Mouse (Mus musculus) intestine, postnatal 0 days (tissue): ENCODE measurements at regions not wholly inside any gene's neighbourhood (a gene's known extent, or its start where the extent isn't known, plus 50 kb on each side); places are given as distances from the start of the nearest gene placed in this dataset.

Source experiments
- ATAC-seq: fragments of 200-750 bp; cut with Nextera tagmentation; 2 replicates; pipeline ENCODE4 v1.8.0; 2017; ENCODE audit warnings: mild to moderate bottlenecking, moderate TSS enrichment, moderate library complexity
- H3K27ac ChIP-seq: fragments of 300-500 bp; sonication (generic); 2 replicates; pipeline ENCODE4 v1.5.1; 2014; ENCODE audit warnings: mild to moderate bottlenecking, low read depth, low read length, moderate library complexity
- H3K27me3 ChIP-seq: fragments of 300-500 bp; sonication (generic); replicated peaks from 2 replicates; pipeline ENCODE4 v1.6.1; 2014; ENCODE audit warnings: low read length, mixed read lengths; ENCODE audit not compliant: control insufficient read depth, insufficient read depth
- H3K36me3 ChIP-seq: fragments of 300-500 bp; sonication (generic); 2 replicates; pipeline ENCODE4 v1.6.1; 2014; ENCODE audit warnings: mild to moderate bottlenecking, moderate library complexity; ENCODE audit not compliant: control insufficient read depth, insufficient read depth
- H3K4me1 ChIP-seq: fragments of 300-500 bp; sonication (generic); replicated peaks from 2 replicates; pipeline ENCODE4 v1.6.1; 2014; ENCODE audit warnings: antibody characterized with exemption, low read length, mixed read lengths; ENCODE audit not compliant: control insufficient read depth, insufficient read depth
- H3K4me2 ChIP-seq: fragments of 300-500 bp; sonication (generic); replicated peaks from 2 replicates; pipeline ENCODE4 v1.6.1; 2014; ENCODE audit warnings: low read depth, mild to moderate bottlenecking, moderate library complexity
- H3K4me3 ChIP-seq: fragments of 300-500 bp; sonication (generic); 2 replicates; pipeline ENCODE4 v1.5.1; 2014; ENCODE audit warnings: low read depth, low read length
- H3K9ac ChIP-seq: fragments of 300-500 bp; sonication (generic); 2 replicates; pipeline ENCODE4 v1.6.1; 2014; ENCODE audit warnings: mild to moderate bottlenecking, low read depth, low read length
- H3K9me3 ChIP-seq: fragments of 300-500 bp; sonication (generic); 2 replicates; pipeline ENCODE4 v1.6.1; 2016; ENCODE audit warnings: mixed run types; ENCODE audit not compliant: control insufficient read depth
- CTCF ChIP-seq: sonication (generic); IDR thresholded peaks from 2 replicates; pipeline ENCODE4 v1.5.1; 2016; ENCODE audit warnings: low read depth, mild to moderate bottlenecking, control low read depth, antibody characterized with exemption, moderate library complexity
- WGBS: fragments of 180-500 bp; shearing (Covaris S2); extraction: QIAGEN DNeasy Blood & Tissue Kit; methylation state at CpG from one replicate; pipeline ENCODE4 v1.1.7; 2014; 5-methylcytosine and 5-hydroxymethylcytosine counted together

- H3K27me3 ChIP-seq = no peaks in the 10 kb centered on the region
- no peaks in the 10 kb centered on the region for H3K4me1 ChIP-seq
- H3K27ac ChIP-seq = no peak overlapping the region
- no peaks in the 10 kb centered on the region for H3K36me3 ChIP-seq
- H3K4me3 ChIP-seq = no peak overlapping the region
- ATAC-seq = no peak
- no peak for TF ChIP-seq CTCF
- H3K9ac ChIP-seq = no peak overlapping the region
- no peaks in the 10 kb centered on the region for H3K9me3 ChIP-seq
- no peak overlapping the region for H3K4me2 ChIP-seq
Observed at GRCm38 (mm10) chr15:90365656-90366055, 141.5 kb downstream of the Alg10b start.

DNA sequence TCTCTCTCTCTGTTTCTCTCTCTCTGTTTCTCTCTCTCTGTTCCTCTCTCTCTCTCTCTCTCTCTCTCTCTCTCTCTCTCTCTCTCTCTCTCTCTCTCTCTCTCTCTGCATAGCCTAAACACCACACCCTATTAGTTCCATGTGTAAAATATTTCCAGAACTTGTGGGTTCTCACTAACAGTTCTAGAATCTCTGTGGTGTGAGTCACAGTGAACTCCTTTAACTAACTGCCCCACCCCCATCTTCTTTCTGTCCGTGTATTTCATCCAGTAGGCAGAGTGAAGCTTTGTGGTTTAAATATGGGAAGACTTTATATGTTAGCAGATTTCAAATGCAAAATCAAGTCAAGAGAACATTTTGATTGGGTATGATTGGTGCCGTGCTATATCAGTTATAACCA is 153.8 kb downstream of the Alg10b start:
- TF ChIP-seq CTCF = no peak
- no peaks in the 10 kb centered on the region for H3K4me1 ChIP-seq
- H3K4me3 ChIP-seq = no peak overlapping the region
- H3K9me3 ChIP-seq = no peaks in the 10 kb centered on the region
- no peak overlapping the region for H3K4me2 ChIP-seq
- H3K27me3 ChIP-seq = no peaks in the 10 kb centered on the region
- no peak for ATAC-seq
- no peak overlapping the region for H3K9ac ChIP-seq
- 89% methylated on average over 2 of the region's 2 CpGs for WGBS
- H3K27ac ChIP-seq = no peak overlapping the region
- no peaks in the 10 kb centered on the region for H3K36me3 ChIP-seq

- TF ChIP-seq CTCF = no peak
- Histone ChIP-seq H3K4me3 (no peak overlapping the region), H3K27me3 (no peaks in the 10 kb centered on the region), H3K4me2 (no peak overlapping the region), H3K4me1 (no peaks in the 10 kb centered on the region), H3K36me3 (no peaks in the 10 kb centered on the region), H3K9ac (no peak overlapping the region), H3K9me3 (no peaks in the 10 kb centered on the region), H3K27ac (no peak overlapping the region)
- no peak for ATAC-seq
- 80% methylated on average over 3 of the region's 3 CpGs for WGBS
Observed at GRCm38 (mm10) chr15:90396961-90397360, 172.8 kb downstream of the Alg10b start.

GRCm38 (mm10) chr15:90397691-90398377 is 173.7 kb downstream of the Alg10b start:
- no peak for TF ChIP-seq CTCF
- WGBS = 64% methylated on average over 2 of the region's 2 CpGs
- no peaks in the 10 kb centered on the region for H3K27me3 ChIP-seq

GRCm38 (mm10) chr15:90400326-90401280 is 176.5 kb downstream of the Alg10b start:
- Histone ChIP-seq H3K9ac (no peak overlapping the region), H3K4me2 (no peak overlapping the region), H3K9me3 (no peaks in the 10 kb centered on the region), H3K4me1 (no peaks in the 10 kb centered on the region), H3K4me3 (no peak overlapping the region), H3K27ac (no peak overlapping the region), H3K27me3 (no peaks in the 10 kb centered on the region), H3K36me3 (no peaks in the 10 kb centered on the region)
- TF ChIP-seq CTCF = no peak
- no peak for ATAC-seq
- 71% methylated on average over 5 of the region's 5 CpGs for WGBS

More at GRCm38 (mm10) chr15:90397691-90398377, 173.7 kb downstream of the Alg10b start:
- Histone ChIP-seq H3K27ac (no peak overlapping the region), H3K9me3 (no peaks in the 10 kb centered on the region), H3K4me2 (no peak overlapping the region), H3K9ac (no peak overlapping the region), H3K4me1 (no peaks in the 10 kb centered on the region), H3K4me3 (no peak overlapping the region), H3K36me3 (no peaks in the 10 kb centered on the region)
- no peak for ATAC-seq

DNA sequence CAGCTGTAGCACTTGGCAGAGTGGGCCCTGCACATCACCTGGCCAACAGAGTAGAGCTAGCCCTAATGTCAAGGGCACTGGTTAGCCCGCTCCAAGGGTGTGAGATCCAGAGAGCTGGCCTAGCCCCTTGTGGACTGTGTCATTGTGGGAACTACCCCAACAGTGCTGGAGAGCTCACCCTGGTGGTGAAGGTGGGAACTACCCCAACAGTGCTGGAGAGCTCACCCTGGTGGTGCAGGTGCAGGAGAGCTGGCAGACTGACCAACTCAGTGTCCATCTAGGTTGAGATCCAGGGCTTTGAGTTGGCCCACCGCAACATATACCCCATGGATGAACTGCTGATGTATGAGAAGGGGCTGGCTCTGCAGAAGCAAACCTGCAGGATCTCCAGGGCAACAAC is 196.7 kb downstream of the Alg10b start:
- Histone ChIP-seq H3K4me1 (no peaks in the 10 kb centered on the region), H3K9ac (no peak overlapping the region), H3K4me2 (no peak overlapping the region), H3K27ac (no peak overlapping the region), H3K27me3 (no peaks in the 10 kb centered on the region), H3K9me3 (no peaks in the 10 kb centered on the region), H3K4me3 (no peak overlapping the region), H3K36me3 (no peaks in the 10 kb centered on the region)
- no peak for ATAC-seq
- WGBS = 96% methylated on average over 2 of the region's 2 CpGs
- peak; percentile 71 for TF ChIP-seq CTCF
